Mouse (Mus musculus) stomach, embryonic 16.5 days (tissue): ENCODE results near the gene Adamts17. TPM values are rescaled to one million over a fixed set of nuclear protein-coding genes. Genes with fewer than 3 reads are reported as not detected.

ENCODE experiments used
- ATAC-seq: fragments of 200-750 bp; cut with Nextera tagmentation; 2 replicates; pipeline ENCODE4 v1.8.0; 2017; ENCODE audit warnings: moderate number of reproducible peaks, moderate TSS enrichment; ENCODE audit not compliant: insufficient read depth, low FRiP score
- H3K27ac ChIP-seq: fragments of 300-500 bp; sonication (generic); 2 replicates; pipeline ENCODE4 v1.5.1; 2014; ENCODE audit warnings: low read length
- H3K27me3 ChIP-seq: fragments of 300-500 bp; sonication (generic); 2 replicates; pipeline ENCODE4 v1.6.1; 2014; ENCODE audit warnings: low read length, control low read depth, mixed read lengths; ENCODE audit not compliant: control insufficient read depth, insufficient read depth
- H3K36me3 ChIP-seq: fragments of 300-500 bp; sonication (generic); 2 replicates; pipeline ENCODE4 v1.6.1; 2014; ENCODE audit warnings: low read length; ENCODE audit not compliant: control insufficient read depth, insufficient read depth
- H3K4me1 ChIP-seq: fragments of 300-500 bp; sonication (generic); 2 replicates; pipeline ENCODE4 v1.6.1; 2014; ENCODE audit warnings: low read length, control low read depth, mixed read lengths; ENCODE audit not compliant: control insufficient read depth, insufficient read depth
- H3K4me2 ChIP-seq: fragments of 300-500 bp; sonication (generic); 2 replicates; pipeline ENCODE4 v1.6.1; 2014; ENCODE audit warnings: low read depth, low read length, mixed read lengths
- H3K4me3 ChIP-seq: fragments of 300-500 bp; sonication (generic); replicated peaks from 2 replicates; pipeline ENCODE4 v1.5.1; 2014; ENCODE audit warnings: mild to moderate bottlenecking, low read length
- H3K9ac ChIP-seq: fragments of 300-500 bp; sonication (generic); 2 replicates; pipeline ENCODE4 v1.6.1; 2014; ENCODE audit warnings: low read length
- H3K9me3 ChIP-seq: fragments of 300-500 bp; sonication (generic); replicated peaks from 2 replicates; pipeline ENCODE4 v1.6.1; 2016; ENCODE audit warnings: low read length, control low read depth; ENCODE audit not compliant: control insufficient read depth
- WGBS: fragments of 180-500 bp; shearing (Covaris S2); extraction: QIAGEN DNeasy Blood & Tissue Kit; methylation state at CpG from one replicate; pipeline ENCODE4 v1.1.7; 2014; 5-methylcytosine and 5-hydroxymethylcytosine counted together
- polyA plus RNA-seq: library from polyadenylated mRNA; unstranded; fragments of >200 nt; fragmentation: Nextera tagmentation; extraction: Ambion mirVana; gene quantifications from 2 replicates; pipeline ENCODE4 v1.2.1, GENCODE M21; 2015

Gene Adamts17
- polyA plus RNA-seq, 1 experiment from 2014 or later, result 5.3 TPM

DNA sequence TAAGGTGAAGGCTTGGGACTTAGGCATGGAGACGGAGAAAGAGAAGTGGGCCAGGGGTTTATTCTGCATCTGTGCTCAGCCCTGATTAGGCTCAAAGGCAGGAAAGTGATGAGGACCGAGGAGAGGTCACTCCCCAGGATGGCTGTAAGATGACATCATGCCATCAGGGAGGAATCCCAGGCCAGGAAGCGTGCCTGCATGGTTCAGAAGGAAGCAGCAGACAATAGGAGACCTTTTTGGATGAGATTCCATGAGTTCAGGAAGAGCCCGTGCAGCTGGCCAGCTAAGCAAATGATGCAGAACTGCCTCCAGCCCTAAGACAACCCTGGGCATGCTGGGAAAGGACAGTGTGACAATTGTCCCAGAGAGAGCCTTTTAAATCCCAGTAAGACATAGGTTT, 93.7 kb downstream of the Adamts17 start:
- H3K27ac ChIP-seq, result peak overlapping the region; percentile 43
- no peak overlapping the region for H3K4me2 ChIP-seq
- no peaks in the 10 kb centered on the region for H3K27me3 ChIP-seq
- no peaks in the 10 kb centered on the region for H3K9me3 ChIP-seq
- H3K9ac ChIP-seq, result no peak overlapping the region
- WGBS, result 51% methylated on average over 4 of the region's 4 CpGs
- H3K4me1 ChIP-seq, result peaks cover 28% of the 10 kb centered on the region
- H3K4me3 ChIP-seq, result no peak overlapping the region
- no peaks in the 10 kb centered on the region for H3K36me3 ChIP-seq
- ATAC-seq, result no peak

DNA sequence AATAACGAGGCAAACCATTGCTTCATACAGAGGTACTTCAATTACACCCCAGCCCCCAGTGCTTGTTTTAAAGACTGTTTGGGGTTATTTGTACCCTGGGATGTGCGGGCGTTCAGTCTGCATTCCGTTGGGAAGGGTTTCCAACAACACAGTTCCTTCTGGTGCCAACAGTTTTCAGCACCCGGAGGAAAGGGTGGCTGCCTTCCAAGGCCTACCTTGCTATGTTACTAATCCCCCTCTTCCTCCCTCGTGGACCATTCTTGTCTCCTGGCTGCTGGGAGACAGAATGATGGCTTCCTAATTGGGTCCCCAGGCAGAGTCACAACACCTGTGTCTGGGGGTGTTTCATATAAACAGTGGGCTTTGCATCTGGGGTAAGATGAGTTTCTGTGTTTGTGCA, 94.5 kb downstream of the Adamts17 start:
- Histone ChIP-seq H3K9ac (no peak overlapping the region), H3K36me3 (no peaks in the 10 kb centered on the region), H3K27ac (peak overlapping the region; percentile 9; the same call in 1 of the 2 replicates), H3K4me2 (no peak overlapping the region), H3K4me1 (peaks cover 33% of the 10 kb centered on the region), H3K27me3 (no peaks in the 10 kb centered on the region), H3K9me3 (no peaks in the 10 kb centered on the region), H3K4me3 (no peak overlapping the region)
- whole genome bisulfite sequencing, result 66% methylated on average over 6 of the region's 6 CpGs
- ATAC-seq, result no peak

DNA sequence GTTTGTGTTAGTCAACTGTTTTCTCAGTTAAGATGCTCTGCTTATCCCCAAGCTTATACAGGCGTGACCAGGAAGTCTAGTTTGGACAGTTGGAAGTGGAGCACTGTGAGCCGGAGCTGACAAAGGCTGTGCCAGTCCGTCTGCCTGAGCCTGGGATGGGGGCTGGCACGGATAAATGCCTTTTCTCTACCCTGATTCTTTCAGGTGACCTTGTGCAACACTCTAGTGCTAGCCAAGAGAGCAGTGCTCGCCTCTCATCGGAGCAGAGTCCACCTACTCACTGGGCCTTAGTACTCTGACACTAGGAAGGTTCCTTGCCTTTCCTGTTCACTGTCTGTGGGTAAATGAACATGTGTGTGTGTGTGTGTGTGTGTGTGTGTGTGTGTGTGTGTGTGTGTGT, 95.5 kb downstream of the Adamts17 start:
- Histone ChIP-seq H3K36me3 (no peaks in the 10 kb centered on the region), H3K9me3 (no peaks in the 10 kb centered on the region), H3K4me1 (peaks cover 27% of the 10 kb centered on the region), H3K9ac (no peak overlapping the region), H3K4me2 (no peak overlapping the region), H3K4me3 (no peak overlapping the region), H3K27ac (no peak overlapping the region), H3K27me3 (no peaks in the 10 kb centered on the region)
- WGBS, result 85% methylated on average over 6 of the region's 6 CpGs
- ATAC-seq, result no peak

DNA sequence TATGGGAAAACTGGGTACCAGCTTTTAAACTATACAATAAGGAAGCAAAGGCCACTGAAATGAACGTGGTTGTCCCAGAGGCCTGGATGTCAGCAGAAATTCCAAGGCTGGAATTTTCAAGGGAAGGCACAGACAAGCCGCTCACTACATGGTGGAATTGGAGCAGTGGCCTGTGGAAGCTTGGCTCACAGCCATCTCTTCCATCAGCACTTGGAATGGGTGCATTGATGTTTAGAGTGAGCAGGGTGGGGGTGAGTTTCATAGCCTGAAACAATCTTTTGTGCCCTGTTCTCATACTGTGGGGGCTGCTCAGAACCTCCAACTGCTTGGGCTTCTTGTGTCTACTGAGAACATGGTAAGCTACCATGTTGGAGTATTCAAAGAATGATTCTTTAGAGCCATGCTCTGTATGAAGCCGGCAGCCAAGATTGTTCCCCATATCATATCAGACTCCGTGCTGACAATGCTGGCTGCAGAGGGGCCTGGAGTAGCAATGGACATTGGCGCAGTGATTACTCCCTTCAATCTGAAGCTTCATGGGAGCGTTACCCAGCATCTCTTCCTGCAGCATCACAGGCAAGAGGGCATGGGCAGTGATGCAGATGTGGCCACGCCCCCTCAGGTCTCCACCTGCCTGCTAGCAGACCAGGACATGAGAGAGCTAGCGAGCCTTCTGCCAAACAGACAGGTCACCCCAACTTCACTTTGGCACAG, 96.7 kb downstream of the Adamts17 start:
- Histone ChIP-seq H3K4me1 (peaks cover 27% of the 10 kb centered on the region), H3K27ac (peak overlapping the region; percentile 54), H3K9ac (no peak overlapping the region), H3K36me3 (no peaks in the 10 kb centered on the region), H3K9me3 (no peaks in the 10 kb centered on the region), H3K27me3 (no peaks in the 10 kb centered on the region), H3K4me2 (no peak overlapping the region), H3K4me3 (no peak overlapping the region)
- 77% methylated on average over 8 of the region's 8 CpGs for WGBS
- peak; percentile 63; the same call in 1 of the 2 replicates for ATAC-seq

DNA sequence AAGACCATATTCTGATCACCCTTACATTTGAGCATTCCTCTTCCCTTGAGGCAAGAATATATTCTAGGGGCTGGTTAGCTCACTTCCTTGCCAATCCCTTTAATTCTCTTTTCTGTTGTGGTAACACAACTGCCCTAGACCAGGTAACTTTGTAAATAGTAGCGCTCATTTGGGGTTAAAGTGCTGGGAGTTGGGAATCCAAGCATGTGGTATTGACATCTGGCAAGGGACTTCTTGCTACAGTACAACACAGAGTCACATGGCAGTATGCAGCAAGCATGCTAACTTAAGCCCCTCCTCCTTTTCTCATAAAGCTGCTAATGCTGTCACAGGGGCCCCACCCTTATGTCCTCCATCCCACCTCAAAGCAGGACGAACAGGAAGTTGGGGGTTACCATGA, 97.4 kb downstream of the Adamts17 start:
- no peak overlapping the region for H3K9ac ChIP-seq
- no peak overlapping the region for H3K27ac ChIP-seq
- no peak overlapping the region for H3K4me2 ChIP-seq
- ATAC-seq, result no peak
- no peak overlapping the region for H3K4me3 ChIP-seq
- no peaks in the 10 kb centered on the region for H3K27me3 ChIP-seq
- H3K9me3 ChIP-seq, result no peaks in the 10 kb centered on the region
- peaks cover 27% of the 10 kb centered on the region for H3K4me1 ChIP-seq
- no peaks in the 10 kb centered on the region for H3K36me3 ChIP-seq
- 68% methylated on average over 2 of the region's 2 CpGs for WGBS

DNA sequence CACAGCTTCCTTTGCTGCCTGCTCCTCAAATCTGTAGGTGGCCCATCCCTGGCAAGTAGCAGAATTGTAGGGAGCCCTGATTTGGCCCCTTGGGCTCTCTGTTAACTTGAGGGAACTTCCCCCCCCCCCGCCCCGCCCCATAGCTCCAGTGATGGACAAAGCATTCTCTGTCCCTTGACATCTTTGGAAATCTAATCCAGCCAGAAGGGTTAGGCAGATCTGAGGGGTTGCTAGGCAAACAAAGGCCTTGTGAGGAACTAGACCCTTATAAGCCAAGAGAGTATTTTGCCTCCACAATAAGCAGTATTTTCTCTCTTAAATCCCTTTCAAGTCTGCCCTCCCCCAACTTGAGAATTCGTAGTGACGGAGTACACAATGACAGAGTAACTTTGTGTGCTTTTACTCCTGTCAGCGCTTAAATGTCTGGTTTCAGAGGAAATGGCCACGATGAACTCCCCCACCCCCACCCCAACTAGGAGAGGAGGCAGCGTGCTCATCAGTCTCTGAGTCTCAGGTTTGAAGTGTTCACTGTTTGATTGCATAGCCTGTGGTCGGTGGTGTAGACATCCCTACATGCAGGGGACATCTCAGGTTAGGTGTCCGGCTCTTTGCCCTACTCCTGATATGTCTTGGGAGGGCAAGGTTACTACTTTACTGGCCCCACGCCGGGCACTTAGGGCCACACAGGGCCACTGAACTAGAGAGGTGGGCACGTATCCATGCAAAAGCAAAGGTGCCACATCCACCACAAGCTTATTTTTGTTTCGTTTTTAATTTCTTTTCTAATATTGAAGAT, 99.7 kb downstream of the Adamts17 start:
- Histone ChIP-seq H3K27me3 (no peaks in the 10 kb centered on the region), H3K36me3 (no peaks in the 10 kb centered on the region), H3K4me3 (no peak overlapping the region), H3K27ac (no peak overlapping the region), H3K4me1 (peaks cover 22% of the 10 kb centered on the region), H3K9me3 (no peaks in the 10 kb centered on the region), H3K4me2 (no peak overlapping the region), H3K9ac (no peak overlapping the region)
- ATAC-seq, result no peak
- 70% methylated on average over 13 of the region's 13 CpGs for WGBS

DNA sequence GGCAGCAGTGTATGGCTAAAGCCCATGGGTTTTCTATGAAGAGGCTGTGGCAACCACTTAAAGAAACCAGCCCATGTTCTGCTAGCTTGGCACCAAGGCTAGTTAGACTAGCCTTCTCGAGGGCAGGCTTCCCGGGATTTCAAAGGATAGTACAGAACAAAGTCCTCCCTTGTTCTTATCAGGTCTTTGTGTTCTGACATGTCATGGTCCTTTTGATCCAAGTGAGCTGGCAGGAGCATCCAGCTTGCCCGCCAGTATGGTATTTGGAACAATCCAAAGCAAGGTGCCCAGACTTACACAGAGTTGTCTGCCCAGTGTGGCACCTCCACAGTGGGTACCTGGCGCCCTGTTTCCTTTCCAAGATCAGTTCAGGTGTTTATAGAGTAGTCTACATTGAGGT, 101.2 kb downstream of the Adamts17 start:
- H3K4me3 ChIP-seq, result no peak overlapping the region
- ATAC-seq, result no peak
- H3K4me2 ChIP-seq, result no peak overlapping the region
- H3K9ac ChIP-seq, result no peak overlapping the region
- 80% methylated on average over 4 of the region's 4 CpGs for WGBS
- H3K4me1 ChIP-seq, result peaks cover 20% of the 10 kb centered on the region
- H3K27ac ChIP-seq, result no peak overlapping the region
- no peaks in the 10 kb centered on the region for H3K27me3 ChIP-seq
- H3K9me3 ChIP-seq, result no peaks in the 10 kb centered on the region
- H3K36me3 ChIP-seq, result no peaks in the 10 kb centered on the region

DNA sequence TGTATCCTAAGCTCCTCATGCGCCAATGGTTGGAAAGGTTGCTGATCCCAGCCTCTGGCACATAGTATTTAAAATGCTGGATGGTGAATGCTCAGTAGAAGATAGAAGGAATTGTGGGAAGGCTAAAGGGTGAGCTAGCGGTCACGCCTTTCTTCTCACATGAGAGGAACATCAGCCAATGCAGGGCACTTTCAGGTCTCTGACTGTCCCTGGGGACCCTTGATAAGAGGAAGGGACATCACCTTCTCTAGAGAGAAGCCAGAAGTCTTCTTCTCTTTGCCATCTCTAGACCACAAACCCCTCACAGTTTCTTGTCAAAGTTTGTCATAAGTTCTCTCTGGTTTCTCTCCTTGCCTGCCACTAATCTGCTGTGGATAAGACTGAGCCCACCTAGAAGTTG, 109.5 kb downstream of the Adamts17 start:
- no peaks in the 10 kb centered on the region for H3K4me1 ChIP-seq
- ATAC-seq, result no peak
- H3K36me3 ChIP-seq, result no peaks in the 10 kb centered on the region
- no peaks in the 10 kb centered on the region for H3K27me3 ChIP-seq
- H3K4me2 ChIP-seq, result no peak overlapping the region
- no peak overlapping the region for H3K4me3 ChIP-seq
- H3K9ac ChIP-seq, result no peak overlapping the region
- no peaks in the 10 kb centered on the region for H3K9me3 ChIP-seq
- 96% methylated on average over 3 of the region's 3 CpGs for WGBS
- H3K27ac ChIP-seq, result no peak overlapping the region

DNA sequence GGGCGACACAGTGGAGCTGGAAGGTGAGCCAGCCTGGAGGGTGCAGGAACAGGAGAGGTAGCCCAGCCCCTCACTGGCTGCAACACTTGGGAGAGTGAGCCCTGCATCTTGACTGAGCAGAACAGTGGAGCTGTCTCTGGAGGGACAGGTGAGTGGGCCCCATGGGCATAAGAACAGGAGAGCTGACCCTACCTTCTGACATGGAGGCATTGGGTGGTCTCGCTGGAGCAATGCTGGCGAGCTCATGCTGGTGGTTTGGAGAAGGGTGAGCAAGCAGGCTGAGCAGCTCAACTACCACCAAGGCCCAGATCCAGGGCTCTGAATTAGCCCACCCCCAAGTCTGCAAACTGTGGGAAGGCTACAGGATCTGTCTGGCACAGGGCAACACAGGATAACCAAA, 113.4 kb downstream of the Adamts17 start:
- H3K4me3 ChIP-seq, result no peak overlapping the region
- no peaks in the 10 kb centered on the region for H3K36me3 ChIP-seq
- H3K27me3 ChIP-seq, result no peaks in the 10 kb centered on the region
- H3K27ac ChIP-seq, result no peak overlapping the region
- H3K9me3 ChIP-seq, result no peaks in the 10 kb centered on the region
- H3K9ac ChIP-seq, result no peak overlapping the region
- H3K4me2 ChIP-seq, result no peak overlapping the region
- 78% methylated on average over 3 of the region's 3 CpGs for WGBS
- peaks cover 20% of the 10 kb centered on the region for H3K4me1 ChIP-seq
- no peak for ATAC-seq
